Mouse (Mus musculus) embryo, embryonic 11 days (tissue): Measurements from ENCODE around the gene Osbpl6.

ENCODE experiments used
- DNase-seq: peaks from one replicate; pipeline ENCODE4 v3.0.0-alpha.2; 2015

Gene Osbpl6

GRCm38 (mm10) chr2:76406151-76406936 lies at the start of gene Osbpl6:
Osbpl6 (plus strand) TSS chr2:76406508.
- peak; percentile 91 for DNase-seq

GRCm38 (mm10) chr2:76360226-76360625 lies 46.1 kb upstream of the Osbpl6 start, which contains the start of gene Cyct:
Cyct (minus strand) TSS chr2:76360450.
- no peak for DNase-seq

GRCm38 (mm10) chr2:76362111-76362510 lies 44.2 kb upstream of the Osbpl6 start:
- peak; percentile 42 for DNase-seq

- DNase-seq = no peak
Measured at GRCm38 (mm10) chr2:76365811-76366210, 40.5 kb upstream of the Osbpl6 start.

- peak; percentile 91 for DNase-seq
Measured at GRCm38 (mm10) chr2:76367188-76367922, 39.0 kb upstream of the Osbpl6 start.

- no peak for DNase-seq
Measured at GRCm38 (mm10) chr2:76368861-76369660, 37.2 kb upstream of the Osbpl6 start.

GRCm38 (mm10) chr2:76369821-76370655 lies 36.3 kb upstream of the Osbpl6 start, which contains the start of gene Rbm45:
Rbm45 (plus strand) TSS chr2:76369984.
- peak; percentile 93 for DNase-seq

- DNase-seq = no peak
Measured at GRCm38 (mm10) chr2:76370656-76370922, 35.7 kb upstream of the Osbpl6 start.

- no peak for DNase-seq
Measured at GRCm38 (mm10) chr2:76372244-76372643, 34.1 kb upstream of the Osbpl6 start.

GRCm38 (mm10) chr2:76374544-76375206 lies 31.6 kb upstream of the Osbpl6 start:
- no peak for DNase-seq

GRCm38 (mm10) chr2:76378646-76379045 lies 27.7 kb upstream of the Osbpl6 start:
- DNase-seq = no peak

GRCm38 (mm10) chr2:76386531-76386930 lies 19.8 kb upstream of the Osbpl6 start:
- DNase-seq = no peak

GRCm38 (mm10) chr2:76400178-76400577 lies 6.1 kb upstream of the Osbpl6 start:
- no peak for DNase-seq

GRCm38 (mm10) chr2:76405596-76406150 lies 635 bp upstream of the Osbpl6 start:
- DNase-seq = no peak

GRCm38 (mm10) chr2:76406937-76407441 lies 681 bp downstream of the Osbpl6 start:
- DNase-seq = peak; percentile 83

GRCm38 (mm10) chr2:76409526-76409925 lies 3.2 kb downstream of the Osbpl6 start:
- DNase-seq = no peak

- no peak for DNase-seq
Measured at GRCm38 (mm10) chr2:76409986-76410385, 3.7 kb downstream of the Osbpl6 start.

- no peak for DNase-seq
Measured at GRCm38 (mm10) chr2:76412924-76413323, 6.6 kb downstream of the Osbpl6 start.

- no peak for DNase-seq
Measured at GRCm38 (mm10) chr2:76417446-76418141, 11.3 kb downstream of the Osbpl6 start.

GRCm38 (mm10) chr2:76418142-76418518 lies 11.8 kb downstream of the Osbpl6 start:
- no peak for DNase-seq
